Mouse (Mus musculus) stomach, embryonic 15.5 days (tissue): ENCODE data around the gene Hoxa10. TPM values are rescaled to one million over a fixed set of nuclear protein-coding genes. Genes with fewer than 3 reads are reported as not detected.

Experiments
- ATAC-seq: fragments of 200-750 bp; cut with Nextera tagmentation; 2 replicates; pipeline ENCODE4 v1.8.0; 2017; ENCODE audit warnings: low read depth, moderate number of reproducible peaks, moderate TSS enrichment; ENCODE audit not compliant: insufficient read depth, low FRiP score
- H3K27ac ChIP-seq: fragments of 300-500 bp; sonication (generic); 2 replicates; pipeline ENCODE4 v1.5.1; 2015; ENCODE audit warnings: mild to moderate bottlenecking, inconsistent platforms
- H3K27me3 ChIP-seq: fragments of 300-500 bp; sonication (generic); replicated peaks from 2 replicates; pipeline ENCODE4 v1.6.1; 2015; ENCODE audit warnings: inconsistent platforms
- H3K36me3 ChIP-seq: fragments of 300-500 bp; sonication (generic); 2 replicates; pipeline ENCODE4 v1.6.1; 2015; ENCODE audit warnings: inconsistent platforms
- H3K4me1 ChIP-seq: fragments of 300-500 bp; sonication (generic); 2 replicates; pipeline ENCODE4 v1.6.1; 2015; ENCODE audit warnings: inconsistent platforms
- H3K4me2 ChIP-seq: fragments of 300-500 bp; sonication (generic); 2 replicates; pipeline ENCODE4 v1.6.1; 2015; ENCODE audit warnings: mild to moderate bottlenecking, inconsistent platforms
- H3K4me3 ChIP-seq: fragments of 300-500 bp; sonication (generic); replicated peaks from 2 replicates; pipeline ENCODE4 v1.5.1; 2015; ENCODE audit warnings: inconsistent platforms
- H3K9ac ChIP-seq: fragments of 300-500 bp; sonication (generic); 2 replicates; pipeline ENCODE4 v1.6.1; 2015; ENCODE audit warnings: inconsistent platforms
- H3K9me3 ChIP-seq: fragments of 300-500 bp; sonication (generic); 2 replicates; pipeline ENCODE4 v1.6.1; 2016; ENCODE audit warnings: inconsistent platforms
- WGBS: fragments of 180-500 bp; shearing (Covaris S2); methylation state at CpG from one replicate; pipeline ENCODE4 v1.1.7; 2015; 5-methylcytosine and 5-hydroxymethylcytosine counted together
- polyA plus RNA-seq: library from polyadenylated mRNA; unstranded; fragments of >200 nt; fragmentation: Nextera tagmentation; extraction: Ambion mirVana; gene quantifications from 2 replicates; pipeline ENCODE4 v1.2.1, GENCODE M21; 2015

Gene Hoxa10
- polyA plus RNA-seq, 1 experiment from 2014 or later = 2.7 TPM

- 5% methylated on average over 47 of the region's 47 CpGs for WGBS
- H3K27me3 ChIP-seq = peaks cover 78% of the 10 kb centered on the region
- ATAC-seq = no peak
- H3K4me3 ChIP-seq = peak within 1 kb of the TSS; percentile 38
- peak within 1 kb of the TSS; percentile 13; the same call in 1 of the 2 replicates for H3K9ac ChIP-seq
- H3K9me3 ChIP-seq = no peaks in the 10 kb centered on the region
- H3K36me3 ChIP-seq = no peaks in the 10 kb centered on the region
- H3K4me1 ChIP-seq = peaks cover 26% of the 10 kb centered on the region
- H3K4me2 ChIP-seq = peak within 1 kb of the TSS; percentile 75
- H3K27ac ChIP-seq = peak within 1 kb of the TSS; percentile 72
Observed at GRCm38 (mm10) chr6:52208072-52208867, 32.4 kb downstream of the Hoxa10 start, which contains the start of gene Hoxa6. Gene Hoxa6, minus strand, starts transcription at chr6:52208722.

GRCm38 (mm10) chr6:52207684-52207976, 33.0 kb downstream of the Hoxa10 start:
- Histone ChIP-seq H3K9ac (no peak overlapping the region), H3K27me3 (peaks cover 76% of the 10 kb centered on the region), H3K9me3 (no peaks in the 10 kb centered on the region), H3K4me1 (peaks cover 20% of the 10 kb centered on the region), H3K36me3 (no peaks in the 10 kb centered on the region), H3K27ac (peak overlapping the region; percentile 72; the same call in 1 of the 2 replicates), H3K4me3 (0 out of 2 replicates have a peak overlapping the region, but pooled peaks have one; percentile 6), H3K4me2 (peak overlapping the region; percentile 75; the same call in 1 of the 2 replicates)
- no peak for ATAC-seq

DNA sequence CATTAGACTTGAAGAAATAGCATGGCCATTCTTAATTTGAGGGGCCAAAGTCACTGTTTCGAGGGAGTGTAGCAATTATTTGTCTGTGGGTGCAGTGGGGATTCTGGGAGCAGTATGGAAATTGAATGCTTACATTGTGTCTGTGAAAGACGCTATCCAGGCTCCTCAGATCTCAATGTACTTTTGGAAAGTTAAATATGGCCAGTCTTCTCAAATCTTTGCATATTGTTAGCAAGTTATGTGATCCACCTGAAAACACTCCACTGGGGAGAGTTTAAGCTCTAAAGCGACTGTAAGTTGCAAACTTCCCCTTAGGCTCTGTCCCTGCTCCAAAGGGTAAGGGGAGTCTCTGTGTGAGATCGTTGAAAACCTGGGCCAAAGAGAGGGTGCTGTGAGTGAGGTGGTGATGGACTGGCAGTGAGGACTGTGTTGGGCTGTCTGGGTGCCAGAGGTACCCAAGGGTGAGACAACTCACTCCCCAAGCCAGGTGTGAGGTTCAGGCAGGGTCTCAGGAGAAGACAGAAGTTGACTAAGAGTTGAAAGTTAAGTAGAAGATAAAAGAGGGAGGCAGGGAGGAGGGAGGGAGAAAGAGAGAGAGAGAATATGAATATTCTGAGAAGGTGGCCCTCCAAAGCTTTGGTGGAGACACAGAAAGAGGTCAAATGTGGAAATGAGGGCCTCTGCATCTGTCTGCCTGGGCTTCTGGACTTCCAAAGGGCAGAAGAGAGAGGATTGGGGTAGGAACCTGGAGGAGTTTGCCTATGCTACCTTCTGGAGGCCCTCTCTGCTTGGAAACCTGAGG, 33.6 kb downstream of the Hoxa10 start:
- H3K27me3 ChIP-seq = peaks cover 74% of the 10 kb centered on the region
- H3K4me3 ChIP-seq = 0 out of 2 replicates have a peak overlapping the region, but pooled peaks have one; percentile 6
- no peaks in the 10 kb centered on the region for H3K36me3 ChIP-seq
- peaks cover 19% of the 10 kb centered on the region for H3K4me1 ChIP-seq
- no peak for ATAC-seq
- H3K27ac ChIP-seq = peak overlapping the region; percentile 72; the same call in 1 of the 2 replicates
- no peaks in the 10 kb centered on the region for H3K9me3 ChIP-seq
- no peak overlapping the region; the same call in 1 of the 2 replicates for H3K9ac ChIP-seq
- H3K4me2 ChIP-seq = peak overlapping the region; percentile 75; the same call in 1 of the 2 replicates
- WGBS = 21% methylated on average over 4 of the region's 4 CpGs

DNA sequence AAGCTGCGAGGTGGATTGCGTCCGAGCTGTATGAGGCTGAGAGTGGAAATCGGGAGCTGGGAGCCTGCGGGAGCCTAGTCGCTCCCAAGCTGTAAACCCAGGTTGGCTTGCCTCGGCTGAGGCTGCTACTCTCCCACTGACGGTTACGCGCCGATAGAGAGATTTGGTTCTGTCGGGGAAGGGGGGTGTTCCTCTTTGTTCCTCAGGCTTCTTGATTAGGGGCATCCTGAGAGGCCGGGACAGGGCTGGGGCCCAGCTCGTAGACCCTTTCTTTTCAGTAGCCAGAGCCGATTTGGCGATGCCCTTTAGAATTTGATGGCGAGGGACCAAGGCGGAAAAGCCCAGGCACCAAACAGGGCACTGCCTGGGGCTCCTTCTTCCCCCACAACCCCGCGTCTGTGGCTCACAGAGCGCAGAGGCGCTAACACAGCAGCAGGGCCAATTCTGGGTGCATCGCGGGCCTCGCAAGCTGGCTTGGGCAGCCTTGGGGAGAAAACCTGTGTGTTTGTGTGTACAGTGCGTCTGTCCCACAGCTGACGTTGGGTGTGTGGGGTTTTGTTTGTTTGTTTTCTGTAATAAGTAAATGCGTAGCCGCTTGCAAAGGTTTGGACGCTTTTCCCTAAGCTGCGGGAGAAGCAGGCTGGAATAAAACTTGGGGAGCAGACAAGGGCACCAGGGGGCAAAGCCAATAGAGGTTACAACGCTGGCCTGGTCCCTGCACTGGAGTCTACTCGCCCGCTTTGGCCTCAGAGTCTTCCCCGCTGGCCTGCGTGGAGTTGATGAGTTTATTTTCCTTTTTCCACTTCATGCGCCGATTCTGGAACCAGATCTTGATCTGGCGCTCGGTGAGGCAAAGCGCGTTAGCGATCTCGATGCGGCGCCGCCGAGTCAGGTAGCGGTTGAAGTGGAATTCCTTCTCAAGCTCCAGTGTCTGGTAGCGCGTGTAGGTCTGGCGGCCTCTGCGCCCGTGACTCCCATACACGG, 34.7 kb downstream of the Hoxa10 start:
- peak overlapping the region; percentile 21; the same call in 1 of the 2 replicates for H3K9ac ChIP-seq
- peak overlapping the region; percentile 75 for H3K4me2 ChIP-seq
- 15% methylated on average over 55 of the region's 55 CpGs for WGBS
- ATAC-seq = no peak
- H3K36me3 ChIP-seq = no peaks in the 10 kb centered on the region
- H3K27me3 ChIP-seq = peaks cover 64% of the 10 kb centered on the region
- peaks cover 10% of the 10 kb centered on the region for H3K4me1 ChIP-seq
- no peaks in the 10 kb centered on the region for H3K9me3 ChIP-seq
- H3K4me3 ChIP-seq = peak overlapping the region; percentile 62
- H3K27ac ChIP-seq = peak overlapping the region; percentile 72

DNA sequence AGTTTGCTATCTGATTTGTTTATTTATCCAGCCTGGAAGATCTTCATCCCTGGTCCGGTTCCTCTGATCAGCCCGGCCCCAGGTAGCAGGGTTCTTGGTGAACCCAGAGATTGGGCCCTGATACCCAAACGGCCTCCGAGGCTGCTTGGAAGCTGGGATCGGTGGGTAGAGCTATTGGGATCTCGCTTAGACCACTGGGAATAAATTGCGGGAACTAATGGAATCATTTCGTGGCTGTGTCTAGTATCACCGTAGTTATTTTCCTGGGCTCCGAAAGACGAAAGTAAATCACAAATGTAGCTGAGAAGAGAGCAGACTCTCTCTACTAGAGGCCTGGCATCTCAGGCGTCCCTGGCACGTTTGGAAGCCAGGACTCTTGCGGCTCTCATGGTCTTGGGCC, 35.4 kb downstream of the Hoxa10 start:
- no peaks in the 10 kb centered on the region for H3K36me3 ChIP-seq
- ATAC-seq = no peak
- H3K9ac ChIP-seq = no peak overlapping the region
- H3K4me1 ChIP-seq = peaks cover 10% of the 10 kb centered on the region
- H3K27me3 ChIP-seq = peaks cover 67% of the 10 kb centered on the region
- WGBS = 18% methylated on average over 14 of the region's 14 CpGs
- H3K4me3 ChIP-seq = peak overlapping the region; percentile 62
- H3K4me2 ChIP-seq = peak overlapping the region; percentile 75
- no peaks in the 10 kb centered on the region for H3K9me3 ChIP-seq
- peak overlapping the region; percentile 72 for H3K27ac ChIP-seq

- H3K9ac ChIP-seq = peak within 1 kb of the TSS; percentile 47
- peaks cover 59% of the 10 kb centered on the region for H3K27me3 ChIP-seq
Observed at GRCm38 (mm10) chr6:52204050-52204752, 36.5 kb downstream of the Hoxa10 start, which contains the start of gene Hoxa5. Gene Hoxa5, minus strand, starts transcription at chr6:52204587.

GRCm38 (mm10) chr6:52203371-52204049, 37.1 kb downstream of the Hoxa10 start:
- ATAC-seq = no peak
- Histone ChIP-seq H3K4me2 (peak overlapping the region; percentile 75), H3K27ac (peak overlapping the region; percentile 81), H3K27me3 (peaks cover 52% of the 10 kb centered on the region), H3K9ac (peak overlapping the region; percentile 47), H3K9me3 (no peaks in the 10 kb centered on the region), H3K36me3 (no peaks in the 10 kb centered on the region), H3K4me1 (peaks cover 10% of the 10 kb centered on the region), H3K4me3 (peak overlapping the region; percentile 62)
- WGBS = under 1% methylated on average over 45 of the region's 46 CpGs

More at GRCm38 (mm10) chr6:52204050-52204752, 36.5 kb downstream of the Hoxa10 start, which contains the start of gene Hoxa5:
- H3K4me2 ChIP-seq = peak within 1 kb of the TSS; percentile 75
- H3K9me3 ChIP-seq = no peaks in the 10 kb centered on the region
- peaks cover 10% of the 10 kb centered on the region for H3K4me1 ChIP-seq
- ATAC-seq = peak; percentile 82; the same call in 1 of the 2 replicates
- H3K27ac ChIP-seq = peak within 1 kb of the TSS; percentile 81
- H3K4me3 ChIP-seq = peak within 1 kb of the TSS; percentile 62
- under 1% methylated on average over 65 of the region's 65 CpGs for WGBS
- no peaks in the 10 kb centered on the region for H3K36me3 ChIP-seq

GRCm38 (mm10) chr6:52203121-52203370, 37.6 kb downstream of the Hoxa10 start:
- no peak for ATAC-seq
- Histone ChIP-seq H3K9me3 (no peaks in the 10 kb centered on the region), H3K27me3 (peaks cover 47% of the 10 kb centered on the region), H3K36me3 (no peaks in the 10 kb centered on the region), H3K9ac (peak overlapping the region; percentile 47), H3K27ac (peak overlapping the region; percentile 81), H3K4me2 (peak overlapping the region; percentile 75), H3K4me3 (peak overlapping the region; percentile 62), H3K4me1 (peaks cover 5% of the 10 kb centered on the region)
- 2% methylated on average over 10 of the region's 10 CpGs for WGBS

GRCm38 (mm10) chr6:52202362-52203120, 38.1 kb downstream of the Hoxa10 start:
- H3K4me1 ChIP-seq = peaks cover 5% of the 10 kb centered on the region
- peak overlapping the region; percentile 81 for H3K27ac ChIP-seq
- WGBS = 20% methylated on average over 22 of the region's 22 CpGs
- H3K4me3 ChIP-seq = peak overlapping the region; percentile 62
- peak overlapping the region; percentile 75 for H3K4me2 ChIP-seq
- no peaks in the 10 kb centered on the region for H3K36me3 ChIP-seq
- H3K9me3 ChIP-seq = no peaks in the 10 kb centered on the region
- peaks cover 45% of the 10 kb centered on the region for H3K27me3 ChIP-seq
- ATAC-seq = no peak
- H3K9ac ChIP-seq = peak overlapping the region; percentile 47

- H3K9ac ChIP-seq = no peak overlapping the region
- WGBS = 60% methylated on average over 1 of the region's 1 CpGs
- ATAC-seq = no peak
- peak overlapping the region; percentile 75 for H3K4me2 ChIP-seq
- H3K4me1 ChIP-seq = peaks cover 7% of the 10 kb centered on the region
- peak overlapping the region; percentile 77 for H3K27ac ChIP-seq
- peak overlapping the region; percentile 13; the same call in 1 of the 2 replicates for H3K4me3 ChIP-seq
- H3K9me3 ChIP-seq = no peaks in the 10 kb centered on the region
- no peaks in the 10 kb centered on the region for H3K36me3 ChIP-seq
- peaks cover 34% of the 10 kb centered on the region for H3K27me3 ChIP-seq
Observed at GRCm38 (mm10) chr6:52201269-52201668, 39.4 kb downstream of the Hoxa10 start.
